Mouse (Mus musculus) megakaryocyte-erythroid progenitor cell, adult 5-6 weeks (primary cell): ENCODE data around the gene Ephb1. TPM values are rescaled to one million over a fixed set of nuclear protein-coding genes. Genes with fewer than 3 reads are reported as not detected.

ENCODE experiments used
- ATAC-seq: replicated peaks from 2 replicates; pipeline ENCODE4 v1.8.0; 2016; ENCODE audit warnings: mild to moderate bottlenecking, inconsistent platforms; ENCODE audit not compliant: severe bottlenecking, poor library complexity, low FRiP score, low TSS enrichment
- total RNA-seq, 2 experiments: library from RNA; stranded (forward) in 1 of 2; stranded (reverse) in 1 of 2; fragments of 200-1000, 215-1000 nt in 1 of 2; fragments of >200 nt in 1 of 2; fragmentation: Nextera tagmentation in 1 of 2; gene quantifications; 2 replicates each; pipeline ENCODE4 v1.2.3; 2014 to 2017

Gene Ephb1
- total RNA-seq, 2 experiments from 2014 or later: 0.09 TPM; not detected in 1

DNA sequence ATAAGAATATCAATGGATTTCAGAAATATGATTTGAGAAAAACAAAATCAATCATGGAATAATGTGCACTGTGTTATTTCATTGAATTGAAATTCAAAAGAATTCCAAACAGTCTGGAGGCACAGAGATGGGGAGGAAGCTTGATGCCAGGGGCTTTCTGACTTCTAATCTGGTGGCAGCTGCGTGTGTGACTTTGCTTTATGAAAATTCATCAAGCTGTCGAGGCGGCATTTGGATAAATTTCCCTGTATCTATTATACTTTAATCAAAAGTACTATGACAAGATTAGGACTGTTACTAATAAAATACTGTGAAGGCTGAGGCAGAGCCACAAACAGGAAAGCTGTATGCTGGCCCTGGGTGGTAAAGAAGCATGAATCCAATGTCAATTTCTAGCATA, 451.1 kb downstream of the Ephb1 start:
- no peak for ATAC-seq

DNA sequence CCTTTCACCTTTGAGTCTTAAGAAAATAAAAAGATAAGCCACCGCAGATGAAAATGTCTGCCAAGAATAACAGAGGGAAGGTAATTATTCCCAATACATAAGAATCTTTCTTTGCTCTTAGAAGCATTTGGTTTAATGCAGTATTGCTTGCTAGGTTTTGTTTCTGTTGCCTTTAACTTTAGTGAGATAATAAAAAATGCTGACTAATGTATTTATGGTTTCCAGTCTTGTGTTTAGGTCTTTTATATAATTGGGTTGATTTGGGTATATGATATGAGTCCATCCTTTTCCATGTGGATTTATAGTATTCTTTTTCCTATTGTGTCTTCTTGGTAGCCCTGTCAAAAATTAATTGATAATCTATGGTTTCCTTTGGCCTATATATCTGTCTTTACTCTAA, 456.6 kb downstream of the Ephb1 start:
- no peak for ATAC-seq

DNA sequence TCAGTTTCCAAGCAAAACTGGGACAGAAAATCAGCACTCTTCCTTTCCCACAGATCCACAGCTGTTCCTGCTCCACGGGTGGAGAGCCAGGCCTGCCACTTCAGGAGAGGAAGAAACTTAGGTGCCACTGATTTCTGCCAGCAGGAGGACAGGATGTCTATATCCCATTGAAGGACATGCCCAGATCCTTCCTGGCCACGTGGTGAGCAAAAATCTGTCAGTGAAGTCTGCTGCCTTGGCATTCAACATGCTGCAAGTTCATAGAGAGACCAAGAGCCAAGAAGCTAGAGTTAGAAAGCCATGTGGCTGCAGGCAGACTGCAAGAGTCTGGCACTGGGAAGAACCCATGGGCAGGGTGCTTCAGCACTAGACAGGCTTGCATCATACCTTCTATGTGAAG, 471.2 kb downstream of the Ephb1 start:
- ATAC-seq: no peak

DNA sequence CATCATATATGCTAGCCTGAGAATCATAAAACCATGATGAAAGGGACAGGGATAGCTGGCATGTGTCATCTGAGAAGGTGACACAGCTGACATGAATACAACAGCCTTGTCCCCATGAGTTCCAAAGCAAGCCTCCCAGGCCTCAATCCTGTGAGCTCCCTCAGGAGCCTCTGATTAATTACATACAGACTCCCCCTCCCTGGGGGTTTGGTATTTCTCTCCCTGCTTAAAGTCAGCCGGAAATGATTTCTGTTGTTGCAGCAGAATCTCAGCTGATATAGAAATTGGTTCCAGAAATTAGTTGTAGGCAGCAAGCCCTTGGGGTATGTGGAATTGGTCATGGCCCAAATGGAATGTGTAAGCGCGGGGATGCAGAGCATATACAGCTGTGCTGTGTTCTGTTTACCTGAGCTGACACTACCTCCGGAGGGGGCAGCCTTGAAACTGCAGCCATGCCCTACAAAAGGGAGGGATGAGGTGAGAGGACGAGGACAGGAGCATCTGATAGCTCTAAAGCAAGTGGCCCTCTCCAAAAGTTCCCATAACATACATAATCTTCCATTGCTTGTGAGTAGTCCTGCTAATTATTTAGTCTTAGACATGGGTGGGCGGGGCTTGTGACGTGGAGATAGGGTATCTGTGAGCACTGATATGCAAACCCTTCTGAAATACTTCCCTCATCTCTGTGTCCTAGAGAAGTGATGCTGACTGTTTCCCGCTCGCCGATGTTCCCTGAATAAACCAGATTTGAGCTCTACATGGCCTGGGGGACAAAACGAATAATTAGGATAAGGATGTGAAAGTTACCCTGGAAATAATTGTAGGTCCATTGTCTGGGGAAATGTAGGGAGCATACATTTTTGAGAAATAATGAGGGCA, 477.1 kb downstream of the Ephb1 start:
- ATAC-seq: no peak

DNA sequence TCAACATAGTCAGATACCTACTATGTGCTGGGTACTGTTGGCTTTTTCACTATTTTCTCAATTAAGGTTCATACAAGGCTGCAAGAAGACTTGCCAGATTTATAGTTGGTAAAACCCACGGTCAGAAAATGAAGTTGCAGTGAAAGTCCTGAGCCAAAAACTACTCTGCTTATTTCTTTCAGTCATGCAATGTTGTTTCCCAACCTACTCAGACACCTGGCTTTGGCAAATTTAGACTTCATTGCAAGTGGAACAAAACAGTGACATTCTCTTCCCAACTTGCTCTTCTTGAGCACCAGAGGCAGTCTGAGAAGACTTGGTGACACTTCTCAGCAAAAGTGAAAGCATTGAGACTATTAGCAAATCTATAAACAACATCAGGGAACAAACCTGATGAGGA, 479.2 kb downstream of the Ephb1 start:
- no peak for ATAC-seq

Other genes starting within 250 kb of the Ephb1 start
- gene Ky, start 151.1 kb upstream of the Ephb1 start, total RNA-seq (2014; fragmentation: Nextera tagmentation): not detected in 2 replicates
- not detected in 2 replicates for gene Ky, start 151.1 kb upstream of the Ephb1 start, total RNA-seq (2017)